Mouse (Mus musculus): ENCODE data around the gene Tmem178. TPM values are rescaled to one million over a fixed set of nuclear protein-coding genes. Genes with fewer than 3 reads are reported as not detected.

The Tmem178 gene
- polyA plus RNA-seq, 1 experiment from 2014 or later, result 14.2 TPM

DNA sequence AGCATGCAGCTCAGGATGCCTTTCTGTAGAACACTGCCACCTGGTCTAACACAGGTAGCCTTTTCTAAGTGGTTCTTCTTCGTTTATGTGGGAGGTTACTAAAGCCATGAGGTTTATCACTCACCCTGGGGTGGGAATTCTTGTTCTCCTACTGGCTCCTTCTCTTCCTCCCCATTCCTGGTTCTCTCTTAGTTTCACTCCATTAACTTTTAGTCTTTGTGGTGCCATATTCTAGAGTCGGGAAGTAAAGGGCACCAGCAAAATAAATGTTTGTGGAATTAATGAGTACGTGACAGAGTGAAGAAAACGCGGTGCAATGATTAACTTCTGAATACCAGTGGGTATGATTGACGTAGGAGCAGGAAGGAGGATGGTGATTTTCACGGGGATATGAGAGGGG lies 28.5 kb downstream of the Tmem178 start:
- no peak overlapping the region for H3K9ac ChIP-seq (ENCODE audit: low read length)
- no peaks in the 10 kb centered on the region for H3K27me3 ChIP-seq (ENCODE audit: control insufficient read depth, insufficient read depth, low read length)
- H3K36me3 ChIP-seq (ENCODE audit: control insufficient read depth, insufficient read depth, low read length), result no peaks in the 10 kb centered on the region
- no peak overlapping the region for H3K4me2 ChIP-seq
- WGBS, result 92% methylated on average over 7 of the region's 7 CpGs
- DNase-seq (ENCODE audit: low spot score, missing footprints) (no peak), ATAC-seq (ENCODE audit: low FRiP score) (no peak)
- H3K9me3 ChIP-seq (ENCODE audit: control insufficient read depth, low read length), result no peaks in the 10 kb centered on the region
- H3K4me1 ChIP-seq (ENCODE audit: control insufficient read depth, insufficient read depth, low read length), result peaks cover 4% of the 10 kb centered on the region; the same call in 1 of the 2 replicates
- no peak overlapping the region for H3K4me3 ChIP-seq (ENCODE audit: low read depth, low read length)
- no peak overlapping the region for H3K27ac ChIP-seq (ENCODE audit: low read depth, low read length)

DNA sequence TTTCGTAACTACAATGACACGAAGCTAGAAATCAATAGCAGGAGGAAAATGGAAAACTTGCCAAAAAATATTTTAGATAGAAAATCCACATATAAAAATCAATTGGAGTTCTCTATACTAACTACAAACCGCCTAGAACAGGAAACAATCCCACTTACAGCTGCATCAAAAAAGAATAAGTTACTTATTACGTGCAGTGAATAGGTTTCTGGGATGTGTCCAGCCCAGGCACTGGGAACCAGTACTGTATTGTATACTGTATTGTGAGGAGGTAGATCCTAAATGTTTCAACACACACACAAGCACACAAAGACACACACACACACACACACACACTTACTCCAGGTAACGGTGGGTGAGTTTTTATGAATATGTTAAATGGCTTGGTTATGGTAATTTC lies 32.8 kb downstream of the Tmem178 start:
- Histone ChIP-seq H3K27ac (ENCODE audit: low read depth, low read length) (no peak overlapping the region), H3K36me3 (ENCODE audit: control insufficient read depth, insufficient read depth, low read length) (no peaks in the 10 kb centered on the region), H3K27me3 (ENCODE audit: control insufficient read depth, insufficient read depth, low read length) (no peaks in the 10 kb centered on the region), H3K4me3 (ENCODE audit: low read depth, low read length) (no peak overlapping the region), H3K9me3 (ENCODE audit: control insufficient read depth, low read length) (no peaks in the 10 kb centered on the region), H3K4me1 (ENCODE audit: control insufficient read depth, insufficient read depth, low read length) (no peaks in the 10 kb centered on the region), H3K4me2 (no peak overlapping the region), H3K9ac (ENCODE audit: low read length) (no peak overlapping the region)
- ATAC-seq (ENCODE audit: low FRiP score), result no peak
- 91% methylated on average over 5 of the region's 5 CpGs for WGBS
- DNase-seq (ENCODE audit: low spot score, missing footprints), result no peak

GRCm38 (mm10) chr17:80980096-80980495 lies 35.7 kb downstream of the Tmem178 start:
- no peak overlapping the region for H3K4me3 ChIP-seq (ENCODE audit: low read depth, low read length)
- no peaks in the 10 kb centered on the region for H3K36me3 ChIP-seq (ENCODE audit: control insufficient read depth, insufficient read depth, low read length)
- no peaks in the 10 kb centered on the region for H3K27me3 ChIP-seq (ENCODE audit: control insufficient read depth, insufficient read depth, low read length)
- ATAC-seq (ENCODE audit: low FRiP score) (no peak), DNase-seq (ENCODE audit: low spot score, missing footprints) (no peak)
- no peaks in the 10 kb centered on the region for H3K4me1 ChIP-seq (ENCODE audit: control insufficient read depth, insufficient read depth, low read length)
- no peak overlapping the region for H3K4me2 ChIP-seq
- no peak overlapping the region for H3K9ac ChIP-seq (ENCODE audit: low read length)
- WGBS, result 82% methylated on average over 10 of the region's 10 CpGs
- H3K9me3 ChIP-seq (ENCODE audit: control insufficient read depth, low read length), result no peaks in the 10 kb centered on the region
- H3K27ac ChIP-seq (ENCODE audit: low read depth, low read length), result no peak overlapping the region

GRCm38 (mm10) chr17:80981721-80982411 lies 37.4 kb downstream of the Tmem178 start:
- H3K27ac ChIP-seq (ENCODE audit: low read depth, low read length), result 0 out of 2 replicates have a peak overlapping the region, but pooled peaks have one; percentile 17
- no peaks in the 10 kb centered on the region for H3K9me3 ChIP-seq (ENCODE audit: control insufficient read depth, low read length)
- no peak overlapping the region for H3K4me2 ChIP-seq
- H3K9ac ChIP-seq (ENCODE audit: low read length), result no peak overlapping the region
- H3K27me3 ChIP-seq (ENCODE audit: control insufficient read depth, insufficient read depth, low read length), result no peaks in the 10 kb centered on the region
- ATAC-seq (ENCODE audit: low FRiP score), result peak; percentile 53
- H3K4me3 ChIP-seq (ENCODE audit: low read depth, low read length), result no peak overlapping the region
- no peaks in the 10 kb centered on the region for H3K4me1 ChIP-seq (ENCODE audit: control insufficient read depth, insufficient read depth, low read length)
- WGBS, result 71% methylated on average over 12 of the region's 12 CpGs
- H3K36me3 ChIP-seq (ENCODE audit: control insufficient read depth, insufficient read depth, low read length), result no peaks in the 10 kb centered on the region
- DNase-seq (ENCODE audit: low spot score, missing footprints), result peak; percentile 90

GRCm38 (mm10) chr17:80982412-80982787 lies 38.0 kb downstream of the Tmem178 start:
- H3K4me2 ChIP-seq, result no peak overlapping the region
- peak; percentile 97 for DNase-seq (ENCODE audit: low spot score, missing footprints)
- H3K36me3 ChIP-seq (ENCODE audit: control insufficient read depth, insufficient read depth, low read length), result no peaks in the 10 kb centered on the region
- H3K9ac ChIP-seq (ENCODE audit: low read length), result no peak overlapping the region
- no peak overlapping the region for H3K4me3 ChIP-seq (ENCODE audit: low read depth, low read length)
- no peaks in the 10 kb centered on the region for H3K9me3 ChIP-seq (ENCODE audit: control insufficient read depth, low read length)
- H3K27ac ChIP-seq (ENCODE audit: low read depth, low read length), result no peak overlapping the region
- no peaks in the 10 kb centered on the region for H3K4me1 ChIP-seq (ENCODE audit: control insufficient read depth, insufficient read depth, low read length)
- 12% methylated on average over 8 of the region's 8 CpGs for WGBS
- H3K27me3 ChIP-seq (ENCODE audit: control insufficient read depth, insufficient read depth, low read length), result no peaks in the 10 kb centered on the region
- ATAC-seq (ENCODE audit: low FRiP score), result peak; percentile 75

DNA sequence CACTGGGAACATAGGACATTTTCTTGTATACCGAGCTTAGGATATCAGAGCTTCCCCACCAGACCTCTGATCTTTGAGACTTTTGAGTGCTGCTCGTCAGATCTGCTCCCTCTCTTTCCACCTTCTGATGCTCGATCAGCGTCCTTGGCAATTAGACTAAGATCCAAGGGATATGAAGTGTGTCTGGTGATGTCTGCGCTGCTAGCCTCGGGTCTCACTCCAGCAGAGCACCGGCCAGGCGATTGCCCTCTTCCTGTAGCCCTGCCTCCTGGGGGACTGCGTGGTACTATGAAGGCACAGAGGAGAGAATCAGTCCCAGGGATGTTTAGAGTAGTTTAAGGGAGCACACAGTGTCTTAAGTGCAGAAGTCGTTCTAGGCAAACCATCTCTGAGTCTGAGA lies 38.5 kb downstream of the Tmem178 start:
- H3K27ac ChIP-seq (ENCODE audit: low read depth, low read length), result no peak overlapping the region
- no peak for DNase-seq (ENCODE audit: low spot score, missing footprints)
- no peaks in the 10 kb centered on the region for H3K9me3 ChIP-seq (ENCODE audit: control insufficient read depth, low read length)

DNA sequence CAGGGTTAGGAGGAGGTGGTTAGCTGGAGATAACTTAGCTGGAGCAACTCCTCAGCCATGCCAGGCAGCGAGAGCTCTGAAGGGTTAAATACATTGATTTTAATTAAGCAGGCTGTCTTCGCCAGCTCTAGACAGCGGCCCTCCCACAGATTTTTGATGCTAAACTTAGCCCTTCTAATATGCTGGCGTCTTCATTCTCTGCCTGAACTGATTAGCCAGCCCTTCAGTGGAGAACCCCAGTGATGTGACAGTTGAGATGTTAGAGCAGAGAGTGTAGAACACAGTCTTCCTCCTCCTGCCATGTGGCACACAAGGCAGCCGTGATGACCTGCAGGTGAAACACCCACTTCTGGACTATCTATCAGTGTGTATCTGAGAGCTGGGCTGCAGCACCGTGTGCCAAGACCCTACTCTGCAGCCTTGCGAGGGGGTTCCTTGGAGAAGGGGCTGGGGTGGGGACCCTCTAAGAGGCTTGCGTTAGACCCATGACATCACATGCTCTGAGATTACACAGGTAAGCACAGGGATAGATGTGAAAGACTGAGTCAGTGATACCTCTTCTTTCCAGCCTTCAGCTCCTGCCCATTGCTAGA lies 47.2 kb downstream of the Tmem178 start:
- 77% methylated on average over 8 of the region's 8 CpGs for WGBS
- H3K36me3 ChIP-seq (ENCODE audit: control insufficient read depth, insufficient read depth, low read length), result no peaks in the 10 kb centered on the region
- no peak; the same call in 1 of the 2 replicates for ATAC-seq (ENCODE audit: low FRiP score)
- H3K4me1 ChIP-seq (ENCODE audit: control insufficient read depth, insufficient read depth, low read length), result no peaks in the 10 kb centered on the region
- H3K27ac ChIP-seq (ENCODE audit: low read depth, low read length), result no peak overlapping the region
- H3K9ac ChIP-seq (ENCODE audit: low read length), result no peak overlapping the region
- no peaks in the 10 kb centered on the region for H3K9me3 ChIP-seq (ENCODE audit: control insufficient read depth, low read length)
- DNase-seq (ENCODE audit: low spot score, missing footprints), result no peak
- H3K27me3 ChIP-seq (ENCODE audit: control insufficient read depth, insufficient read depth, low read length), result no peaks in the 10 kb centered on the region
- H3K4me3 ChIP-seq (ENCODE audit: low read depth, low read length), result no peak overlapping the region
- no peak overlapping the region for H3K4me2 ChIP-seq

More for the DNA sequence above, 38.5 kb downstream of the Tmem178 start:
- Histone ChIP-seq H3K27me3 (ENCODE audit: control insufficient read depth, insufficient read depth, low read length) (no peaks in the 10 kb centered on the region), H3K4me3 (ENCODE audit: low read depth, low read length) (no peak overlapping the region), H3K4me2 (no peak overlapping the region), H3K9ac (ENCODE audit: low read length) (no peak overlapping the region), H3K4me1 (ENCODE audit: control insufficient read depth, insufficient read depth, low read length) (no peaks in the 10 kb centered on the region), H3K36me3 (ENCODE audit: control insufficient read depth, insufficient read depth, low read length) (no peaks in the 10 kb centered on the region)
- WGBS, result 78% methylated on average over 10 of the region's 10 CpGs
- no peak for ATAC-seq (ENCODE audit: low FRiP score)

DNA sequence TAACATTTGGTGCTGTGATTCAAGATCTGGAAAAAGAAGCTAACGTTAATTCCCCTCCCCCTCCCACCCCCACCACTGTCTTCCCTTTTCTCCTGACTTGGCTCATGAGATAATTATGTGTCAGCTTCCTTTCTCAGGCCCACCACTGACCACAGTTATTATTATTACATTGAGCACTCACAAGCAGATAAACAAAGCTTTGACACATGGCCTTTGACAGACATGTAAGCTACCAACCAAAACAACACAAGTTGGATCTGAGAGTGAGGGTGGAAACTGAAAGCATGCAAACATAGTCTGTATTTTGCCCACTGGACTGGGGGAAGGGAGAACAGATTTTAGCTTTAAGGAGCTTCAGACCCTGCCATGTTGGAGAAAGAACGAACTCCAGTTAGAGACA lies 52.8 kb downstream of the Tmem178 start:
- Histone ChIP-seq H3K4me1 (ENCODE audit: control insufficient read depth, insufficient read depth, low read length) (no peaks in the 10 kb centered on the region), H3K27ac (ENCODE audit: low read depth, low read length) (no peak overlapping the region), H3K4me2 (no peak overlapping the region), H3K36me3 (ENCODE audit: control insufficient read depth, insufficient read depth, low read length) (0 out of 2 replicates have a peak, but pooled peaks cover 2% of the 10 kb centered on the region), H3K9ac (ENCODE audit: low read length) (no peak overlapping the region), H3K27me3 (ENCODE audit: control insufficient read depth, insufficient read depth, low read length) (no peaks in the 10 kb centered on the region), H3K4me3 (ENCODE audit: low read depth, low read length) (no peak overlapping the region), H3K9me3 (ENCODE audit: control insufficient read depth, low read length) (no peaks in the 10 kb centered on the region)
- 79% methylated on average over 2 of the region's 2 CpGs for WGBS
- DNase-seq (ENCODE audit: low spot score, missing footprints) (no peak), ATAC-seq (ENCODE audit: low FRiP score) (no peak)

DNA sequence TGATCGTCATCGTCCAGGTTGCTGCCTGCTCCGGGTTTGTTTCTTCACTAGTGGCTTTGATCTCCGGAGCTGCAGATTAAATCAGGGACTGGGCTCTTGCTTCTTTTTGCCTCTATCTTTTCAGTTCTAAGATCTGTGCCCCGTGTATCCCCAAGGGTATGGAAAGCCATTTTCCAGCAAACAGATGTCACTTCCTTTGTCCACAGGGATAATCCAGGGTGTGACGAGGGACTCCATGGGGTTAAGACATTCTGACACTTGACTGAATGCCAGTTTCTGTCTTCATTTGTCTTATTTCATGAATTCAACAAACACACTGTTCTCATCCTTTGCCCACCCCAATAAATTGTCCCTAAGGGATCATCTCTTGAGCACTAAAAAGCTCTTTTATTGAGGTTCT lies 54.5 kb downstream of the Tmem178 start:
- H3K4me1 ChIP-seq (ENCODE audit: control insufficient read depth, insufficient read depth, low read length), result no peaks in the 10 kb centered on the region
- WGBS, result 22% methylated on average over 6 of the region's 6 CpGs
- H3K27ac ChIP-seq (ENCODE audit: low read depth, low read length), result no peak overlapping the region
- no peak overlapping the region for H3K9ac ChIP-seq (ENCODE audit: low read length)
- H3K4me3 ChIP-seq (ENCODE audit: low read depth, low read length), result no peak overlapping the region
- no peaks in the 10 kb centered on the region for H3K27me3 ChIP-seq (ENCODE audit: control insufficient read depth, insufficient read depth, low read length)
- H3K9me3 ChIP-seq (ENCODE audit: control insufficient read depth, low read length), result no peaks in the 10 kb centered on the region
- 0 out of 2 replicates have a peak, but pooled peaks cover 2% of the 10 kb centered on the region for H3K36me3 ChIP-seq (ENCODE audit: control insufficient read depth, insufficient read depth, low read length)
- ATAC-seq (ENCODE audit: low FRiP score) (0 out of 2 replicates have a peak, but pooled peaks have one; percentile 61), DNase-seq (ENCODE audit: low spot score, missing footprints) (no peak)
- no peak overlapping the region for H3K4me2 ChIP-seq
